Mouse (Mus musculus): ENCODE measurements around the gene Hoxa13. TPM values are rescaled to one million over a fixed set of nuclear protein-coding genes. Genes with fewer than 3 reads are reported as not detected.

The Hoxa13 gene
- polyA plus RNA-seq, 1 experiment from 2014 or later, result 11.1 TPM

- no peaks in the 10 kb centered on the region for H3K9me3 ChIP-seq (replicated peaks)
- peak; percentile 69 for DNase-seq (ENCODE audit: low spot score)
- WGBS, result under 1% methylated on average over 19 of the region's 19 CpGs
- peaks cover 50% of the 10 kb centered on the region for H3K4me1 ChIP-seq
- no peaks in the 10 kb centered on the region for H3K36me3 ChIP-seq
- H3K27me3 ChIP-seq (ENCODE audit: low read depth, poor library complexity, severe bottlenecking), result peaks cover 100% of the 10 kb centered on the region
- peak overlapping the region; percentile 53 for H3K4me3 ChIP-seq
- H3K27ac ChIP-seq, result peak overlapping the region; percentile 85
These were observed 5.4 kb upstream of the Hoxa13 start for GRCm38 (mm10) chr6:52265913-52266665.

DNA sequence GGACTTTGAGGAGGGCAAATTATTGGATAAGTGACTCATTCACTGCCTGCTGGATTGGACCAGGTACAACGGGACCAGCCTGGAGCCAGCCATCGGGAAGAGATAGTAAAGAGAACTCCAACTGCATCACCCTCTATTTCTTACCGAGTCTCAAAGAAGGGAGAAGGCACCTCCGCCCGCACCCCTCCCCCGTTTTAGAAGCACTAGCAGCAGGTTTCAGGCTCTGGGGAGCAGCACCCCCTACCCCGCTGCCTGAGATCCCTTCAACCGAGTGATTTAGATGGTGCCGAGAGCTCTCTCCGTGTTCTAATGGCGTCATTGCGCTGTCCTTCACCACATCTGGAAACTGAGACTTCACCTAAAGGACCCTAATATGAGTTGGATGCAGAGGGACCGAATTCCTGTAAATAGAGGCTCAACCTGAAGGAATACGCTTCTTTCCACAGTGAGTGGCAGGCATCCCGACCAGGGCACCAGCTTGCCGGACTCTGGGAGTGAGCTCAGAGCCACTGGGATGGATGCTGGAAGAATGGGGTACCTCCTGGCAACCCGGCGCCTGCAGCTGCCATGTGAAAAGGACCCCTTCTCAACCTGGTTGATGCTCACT, 4.7 kb upstream of the Hoxa13 start:
- no peaks in the 10 kb centered on the region for H3K9me3 ChIP-seq (replicated peaks)
- peak overlapping the region; percentile 53 for H3K4me3 ChIP-seq
- H3K36me3 ChIP-seq, result no peaks in the 10 kb centered on the region
- DNase-seq (ENCODE audit: low spot score), result no peak
- peaks cover 51% of the 10 kb centered on the region for H3K4me1 ChIP-seq
- WGBS, result 1% methylated on average over 18 of the region's 18 CpGs
- H3K27me3 ChIP-seq (ENCODE audit: low read depth, poor library complexity, severe bottlenecking), result peaks cover 100% of the 10 kb centered on the region
- H3K27ac ChIP-seq, result peak overlapping the region; percentile 85

DNA sequence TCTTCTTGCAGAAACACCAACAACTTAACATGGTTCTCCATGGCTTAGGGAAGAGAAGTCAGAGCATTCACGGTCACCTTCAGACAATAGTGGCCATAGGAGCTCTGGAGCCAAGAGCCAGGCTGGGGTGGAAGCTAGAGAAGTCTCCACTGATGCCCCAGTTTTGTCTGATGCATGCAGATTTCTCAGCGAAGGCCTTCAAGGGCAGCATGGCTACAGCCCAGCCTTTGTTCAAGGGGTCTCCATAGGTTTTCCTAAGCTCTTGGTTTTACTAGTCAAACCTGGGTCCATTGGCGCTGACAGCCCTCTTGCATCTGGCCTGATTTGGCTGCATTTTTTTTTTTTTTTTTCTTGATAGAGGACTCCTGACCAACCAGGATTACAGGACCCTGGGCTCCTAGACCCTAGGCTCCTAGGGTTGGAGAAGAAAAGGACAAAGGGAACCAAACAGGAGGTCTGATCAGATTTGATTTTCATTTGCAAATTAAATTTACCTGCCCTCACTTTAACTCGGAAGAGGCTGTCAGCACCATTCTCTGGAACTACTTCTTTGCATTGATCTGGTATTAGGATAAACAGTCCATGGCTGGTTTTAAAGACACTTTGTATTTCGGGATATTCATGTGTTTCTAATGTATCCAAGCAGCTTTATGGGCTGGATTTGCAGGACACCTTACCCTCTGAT, 3.6 kb upstream of the Hoxa13 start:
- H3K36me3 ChIP-seq, result no peaks in the 10 kb centered on the region
- 2% methylated on average over 5 of the region's 5 CpGs for WGBS
- DNase-seq (ENCODE audit: low spot score), result peak; percentile 55
- H3K9me3 ChIP-seq (replicated peaks), result no peaks in the 10 kb centered on the region
- peaks cover 98% of the 10 kb centered on the region for H3K27me3 ChIP-seq (ENCODE audit: low read depth, poor library complexity, severe bottlenecking)
- peak overlapping the region; percentile 85; the same call in 1 of the 2 replicates for H3K27ac ChIP-seq
- H3K4me1 ChIP-seq, result peaks cover 53% of the 10 kb centered on the region
- H3K4me3 ChIP-seq, result peak overlapping the region; percentile 53

- DNase-seq (ENCODE audit: low spot score), result no peak
- H3K4me3 ChIP-seq, result peak overlapping the region; percentile 53
- WGBS, result 2% methylated on average over 6 of the region's 6 CpGs
These were observed 2.6 kb upstream of the Hoxa13 start for GRCm38 (mm10) chr6:52263321-52263585.

GRCm38 (mm10) chr6:52262463-52263320, 2.0 kb upstream of the Hoxa13 start:
- Histone ChIP-seq H3K36me3 (no peaks in the 10 kb centered on the region), H3K4me3 (peak overlapping the region; percentile 53), H3K4me1 (peaks cover 42% of the 10 kb centered on the region), H3K27me3 (ENCODE audit: low read depth, poor library complexity, severe bottlenecking) (peaks cover 96% of the 10 kb centered on the region), H3K27ac (peak overlapping the region; percentile 85), H3K9me3 (replicated peaks) (no peaks in the 10 kb centered on the region)
- under 1% methylated on average over 24 of the region's 24 CpGs for WGBS
- peak; percentile 63 for DNase-seq (ENCODE audit: low spot score)

More at GRCm38 (mm10) chr6:52263321-52263585, 2.6 kb upstream of the Hoxa13 start:
- Histone ChIP-seq H3K4me1 (peaks cover 46% of the 10 kb centered on the region), H3K36me3 (no peaks in the 10 kb centered on the region), H3K9me3 (replicated peaks) (no peaks in the 10 kb centered on the region), H3K27me3 (ENCODE audit: low read depth, poor library complexity, severe bottlenecking) (peaks cover 98% of the 10 kb centered on the region), H3K27ac (peak overlapping the region; percentile 85)

DNA sequence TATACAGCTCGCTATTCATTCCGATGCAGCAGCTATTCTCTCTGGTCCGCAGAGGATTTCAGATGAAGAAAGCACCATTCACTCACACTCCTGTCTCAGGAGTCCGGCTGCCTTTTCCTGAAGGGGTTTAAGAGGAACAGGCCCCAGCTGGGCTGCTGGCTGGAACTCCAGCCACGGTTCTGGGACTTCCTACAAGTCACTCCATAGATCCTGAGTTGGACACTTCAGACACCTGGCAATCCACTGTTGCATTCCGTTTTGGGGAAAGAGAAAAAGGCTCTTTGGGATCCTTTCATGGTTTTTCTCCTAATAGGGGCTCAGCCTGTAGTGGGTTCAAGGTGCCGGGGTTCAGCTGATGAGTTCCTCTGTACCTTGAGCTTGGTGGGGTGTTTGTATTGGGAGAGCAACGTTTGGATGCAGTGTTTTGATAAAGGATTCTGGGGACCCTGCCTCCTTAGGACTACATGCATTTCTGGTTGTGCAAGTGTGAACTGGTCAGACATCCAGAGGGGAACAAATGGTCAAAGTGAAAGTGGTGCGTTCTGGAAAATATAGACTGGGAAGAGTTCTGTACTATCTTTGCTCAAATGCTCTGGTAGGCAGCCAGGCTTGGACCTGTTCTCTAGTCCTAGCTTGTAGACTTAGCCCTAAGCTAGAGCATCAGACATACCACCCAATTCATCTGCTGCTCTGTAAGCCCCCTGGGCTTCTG, 1.2 kb upstream of the Hoxa13 start:
- Histone ChIP-seq H3K9me3 (replicated peaks) (no peaks in the 10 kb centered on the region), H3K4me3 (peak overlapping the region; percentile 53), H3K27me3 (ENCODE audit: low read depth, poor library complexity, severe bottlenecking) (peaks cover 88% of the 10 kb centered on the region), H3K4me1 (peaks cover 42% of the 10 kb centered on the region), H3K36me3 (no peaks in the 10 kb centered on the region), H3K27ac (peak overlapping the region; percentile 85)
- WGBS, result 3% methylated on average over 9 of the region's 9 CpGs
- DNase-seq (ENCODE audit: low spot score), result peak; percentile 71

- peaks cover 36% of the 10 kb centered on the region for H3K4me1 ChIP-seq
- no peaks in the 10 kb centered on the region for H3K9me3 ChIP-seq (replicated peaks)
- WGBS, result under 1% methylated on average over 39 of the region's 39 CpGs
- peak overlapping the region; percentile 85 for H3K27ac ChIP-seq
- peak overlapping the region; percentile 53 for H3K4me3 ChIP-seq
- H3K36me3 ChIP-seq, result no peaks in the 10 kb centered on the region
- no peak for DNase-seq (ENCODE audit: low spot score)
- peaks cover 86% of the 10 kb centered on the region for H3K27me3 ChIP-seq (ENCODE audit: low read depth, poor library complexity, severe bottlenecking)
These were observed 844 bp downstream of the Hoxa13 start for GRCm38 (mm10) chr6:52259811-52260261.

DNA sequence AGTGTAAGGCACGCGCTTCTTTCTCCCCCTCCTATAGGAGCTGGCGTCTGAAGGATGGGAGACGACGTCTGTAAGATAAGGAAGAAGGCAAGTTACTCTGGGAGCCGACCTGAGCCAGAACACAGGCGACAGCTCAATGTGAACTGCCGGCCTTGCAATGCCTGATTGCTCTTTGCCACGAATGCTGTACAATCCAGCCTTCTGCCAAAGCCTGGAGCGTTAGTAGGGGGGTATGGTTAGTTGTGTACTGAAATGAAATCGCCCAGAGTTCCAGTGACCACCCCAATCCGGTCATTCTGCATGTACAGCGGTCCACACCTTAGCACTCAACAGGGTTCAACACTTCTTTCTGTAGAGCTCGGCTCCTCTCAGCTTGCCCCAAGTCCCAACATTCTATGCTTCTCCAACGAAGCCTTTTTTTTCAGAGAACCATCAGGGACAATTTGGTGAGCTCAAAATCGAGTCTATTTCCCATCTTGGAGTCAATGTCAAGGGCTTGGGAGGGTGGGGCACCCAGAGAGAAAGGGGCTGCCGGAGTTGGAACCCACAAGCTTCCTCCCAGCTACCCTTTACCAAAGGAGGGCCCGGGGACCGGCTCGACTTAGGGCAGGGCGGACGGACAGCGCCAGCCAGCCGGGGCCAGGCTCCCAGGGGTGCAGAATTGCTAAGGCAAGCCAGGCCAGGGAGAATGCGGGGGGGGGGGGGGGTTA, 1.4 kb downstream of the Hoxa13 start:
- no peaks in the 10 kb centered on the region for H3K36me3 ChIP-seq
- peak overlapping the region; percentile 53 for H3K4me3 ChIP-seq
- DNase-seq (ENCODE audit: low spot score), result peak; percentile 80
- H3K27ac ChIP-seq, result peak overlapping the region; percentile 85
- under 1% methylated on average over 25 of the region's 25 CpGs for WGBS
- no peaks in the 10 kb centered on the region for H3K9me3 ChIP-seq (replicated peaks)
- H3K27me3 ChIP-seq (ENCODE audit: low read depth, poor library complexity, severe bottlenecking), result peaks cover 86% of the 10 kb centered on the region
- H3K4me1 ChIP-seq, result peaks cover 37% of the 10 kb centered on the region

- Histone ChIP-seq H3K9me3 (replicated peaks) (no peaks in the 10 kb centered on the region), H3K27ac (peak overlapping the region; percentile 1; the same call in 1 of the 2 replicates), H3K4me3 (peak overlapping the region; percentile 53), H3K4me1 (peaks cover 46% of the 10 kb centered on the region), H3K36me3 (no peaks in the 10 kb centered on the region), H3K27me3 (ENCODE audit: low read depth, poor library complexity, severe bottlenecking) (peaks cover 85% of the 10 kb centered on the region)
- peak; percentile 91 for DNase-seq (ENCODE audit: low spot score)
- WGBS, result under 1% methylated on average over 6 of the region's 6 CpGs
These were observed 3.7 kb downstream of the Hoxa13 start for GRCm38 (mm10) chr6:52256956-52257355.

- peak overlapping the region; percentile 90 for H3K4me3 ChIP-seq
- H3K9me3 ChIP-seq (replicated peaks), result no peaks in the 10 kb centered on the region
- WGBS, result under 1% methylated on average over 59 of the region's 59 CpGs
- H3K27ac ChIP-seq, result peak overlapping the region; percentile 87
- peaks cover 16% of the 10 kb centered on the region for H3K36me3 ChIP-seq
- H3K27me3 ChIP-seq (ENCODE audit: low read depth, poor library complexity, severe bottlenecking), result peaks cover 85% of the 10 kb centered on the region
- H3K4me1 ChIP-seq, result peaks cover 55% of the 10 kb centered on the region
- DNase-seq (ENCODE audit: low spot score), result peak; percentile 61
These were observed 6.9 kb downstream of the Hoxa13 start for GRCm38 (mm10) chr6:52253511-52254500.
